Mouse (Mus musculus) lung, postnatal 25 days (tissue): ENCODE data around the gene Nabp2.

ENCODE experiments used
- DNase-seq: peaks from one replicate; pipeline ENCODE4 v3.0.0; 2022; ENCODE audit warnings: low spot score

Nabp2 gene

GRCm38 (mm10) chr10:128429052-128429451 lies 17.8 kb upstream of the Nabp2 start:
- DNase-seq: no peak

GRCm38 (mm10) chr10:128425260-128425659 lies 14.0 kb upstream of the Nabp2 start:
- no peak for DNase-seq

GRCm38 (mm10) chr10:128424604-128425003 lies 13.3 kb upstream of the Nabp2 start:
- DNase-seq: peak; percentile 21

- DNase-seq: no peak
Observed at GRCm38 (mm10) chr10:128422426-128422825, 11.1 kb upstream of the Nabp2 start.

GRCm38 (mm10) chr10:128414848-128415247 lies 3.6 kb upstream of the Nabp2 start:
- no peak for DNase-seq

- no peak for DNase-seq
Observed at GRCm38 (mm10) chr10:128413076-128413475, 1.8 kb upstream of the Nabp2 start.

- no peak for DNase-seq
Observed at GRCm38 (mm10) chr10:128412558-128412957, 1.3 kb upstream of the Nabp2 start.

GRCm38 (mm10) chr10:128412055-128412381 lies 726 bp upstream of the Nabp2 start:
- peak; percentile 25 for DNase-seq

GRCm38 (mm10) chr10:128410560-128410845 lies 789 bp downstream of the Nabp2 start:
- no peak for DNase-seq

- peak; percentile 99 for DNase-seq
Observed at GRCm38 (mm10) chr10:128409692-128410559, 1.4 kb downstream of the Nabp2 start.

- DNase-seq: no peak
Observed at GRCm38 (mm10) chr10:128408591-128409535, 2.4 kb downstream of the Nabp2 start.

GRCm38 (mm10) chr10:128403931-128404330 lies 7.4 kb downstream of the Nabp2 start:
- no peak for DNase-seq

- no peak for DNase-seq
Observed at GRCm38 (mm10) chr10:128401638-128402037, 9.7 kb downstream of the Nabp2 start.

- DNase-seq: no peak
Observed at GRCm38 (mm10) chr10:128401056-128401455, 10.2 kb downstream of the Nabp2 start, which contains the start of gene Slc39a5. Slc39a5 (minus strand) TSS chr10:128401229.

GRCm38 (mm10) chr10:128400338-128400737 lies 11.0 kb downstream of the Nabp2 start:
- DNase-seq: no peak

- DNase-seq: no peak
Observed at GRCm38 (mm10) chr10:128397466-128397865, 13.8 kb downstream of the Nabp2 start.

GRCm38 (mm10) chr10:128396716-128397264 lies 14.5 kb downstream of the Nabp2 start:
- DNase-seq: no peak

- DNase-seq: no peak
Observed at GRCm38 (mm10) chr10:128396017-128396673, 15.1 kb downstream of the Nabp2 start.

- DNase-seq: no peak
Observed at GRCm38 (mm10) chr10:128391850-128392249, 19.4 kb downstream of the Nabp2 start.

GRCm38 (mm10) chr10:128390366-128390765 lies 20.9 kb downstream of the Nabp2 start:
- DNase-seq: no peak

GRCm38 (mm10) chr10:128389570-128389969 lies 21.7 kb downstream of the Nabp2 start:
- DNase-seq: no peak

GRCm38 (mm10) chr10:128388941-128389340 lies 22.4 kb downstream of the Nabp2 start:
- DNase-seq: no peak
